Mouse (Mus musculus): ENCODE measurements around the gene Acsm2. TPM values are rescaled to one million over a fixed set of nuclear protein-coding genes. Genes with fewer than 3 reads are reported as not detected.

The Acsm2 gene
- total RNA-seq, 1 experiment: not detected

GRCm38 (mm10) chr7:119607796-119608515 is 53.8 kb downstream of the Acsm2 start:
- TF ChIP-seq ZC3H11A (IDR thresholded peaks at IDR 0.05; ENCODE audit: borderline replicate concordance, low read depth, low read length) (no peak), CHD2 (IDR thresholded peaks at IDR 0.05; ENCODE audit: low read depth, low read length) (no peak), MAFK (IDR thresholded peaks at IDR 0.05; ENCODE audit: insufficient read depth, low read depth, low read length) (no peak), ZNF384 (IDR thresholded peaks at IDR 0.05; ENCODE audit: low read depth, low read length) (no peak), HCFC1 (IDR thresholded peaks at IDR 0.05; ENCODE audit: borderline replicate concordance, insufficient read depth, low read length) (no peak)
- Histone ChIP-seq H3K9ac (ENCODE audit: insufficient read depth, low read depth, low read length, poor library complexity, severe bottlenecking) (no peak overlapping the region), H3K4me3 (ENCODE audit: insufficient read depth in 1 of 2, low read depth in 1 of 2, low read length in 2 of 2, poor library complexity in 1 of 2, severe bottlenecking in 1 of 2) (no peak overlapping the region), H3K36me3 (ENCODE audit: control insufficient read depth, insufficient read depth, low read length, poor library complexity, severe bottlenecking) (no peaks in the 10 kb centered on the region), H3K27ac (ENCODE audit: insufficient read depth, low read depth, low read length, poor library complexity, severe bottlenecking) (no peak overlapping the region), H3K4me1 (ENCODE audit: control insufficient read depth in 2 of 2, insufficient read depth in 2 of 2, low read length in 2 of 2, poor library complexity in 1 of 2) (no peaks in the 10 kb centered on the region), H3K9me3 (ENCODE audit: control insufficient read depth, insufficient read depth, low read depth, low read length) (no peaks in the 10 kb centered on the region)
- in situ Hi-C loops (cut with MboI; ENCODE audit: low sequenced_read_pairs in 2 of 2, unreplicated experiment in 2 of 2): no loop called here
- DNase-seq (ENCODE audit: low read depth, low spot score): no peak

GRCm38 (mm10) chr7:119616531-119616930 is 62.4 kb downstream of the Acsm2 start:
- H3K9ac ChIP-seq (ENCODE audit: insufficient read depth, low read depth, low read length, poor library complexity, severe bottlenecking): no peak overlapping the region
- H3K27ac ChIP-seq (ENCODE audit: insufficient read depth, low read depth, low read length, poor library complexity, severe bottlenecking): no peak overlapping the region
- no peak for DNase-seq (ENCODE audit: low read depth, low spot score)
- no peaks in the 10 kb centered on the region for H3K9me3 ChIP-seq (ENCODE audit: control insufficient read depth, insufficient read depth, low read depth, low read length)
- H3K36me3 ChIP-seq (ENCODE audit: control insufficient read depth, insufficient read depth, low read length, poor library complexity, severe bottlenecking): no peaks in the 10 kb centered on the region
- H3K4me1 ChIP-seq (ENCODE audit: control insufficient read depth in 2 of 2, insufficient read depth in 2 of 2, low read length in 2 of 2, poor library complexity in 1 of 2): no peaks in the 10 kb centered on the region
- in situ Hi-C loops (cut with MboI; ENCODE audit: low sequenced_read_pairs in 2 of 2, unreplicated experiment in 2 of 2): no loop called here
- no peak for TF ChIP-seq MAFK (IDR thresholded peaks at IDR 0.05; ENCODE audit: insufficient read depth, low read depth, low read length)
- no peak for TF ChIP-seq ZNF384 (IDR thresholded peaks at IDR 0.05; ENCODE audit: low read depth, low read length)
- TF ChIP-seq ZC3H11A (IDR thresholded peaks at IDR 0.05; ENCODE audit: borderline replicate concordance, low read depth, low read length): no peak
- TF ChIP-seq HCFC1 (IDR thresholded peaks at IDR 0.05; ENCODE audit: borderline replicate concordance, insufficient read depth, low read length): no peak
- no peak for TF ChIP-seq CHD2 (IDR thresholded peaks at IDR 0.05; ENCODE audit: low read depth, low read length)
- no peak overlapping the region for H3K4me3 ChIP-seq (ENCODE audit: insufficient read depth in 1 of 2, low read depth in 1 of 2, low read length in 2 of 2, poor library complexity in 1 of 2, severe bottlenecking in 1 of 2)

GRCm38 (mm10) chr7:119617593-119617992 is 63.5 kb downstream of the Acsm2 start:
- DNase-seq (ENCODE audit: low read depth, low spot score): no peak
- H3K9me3 ChIP-seq (ENCODE audit: control insufficient read depth, insufficient read depth, low read depth, low read length): no peaks in the 10 kb centered on the region
- in situ Hi-C loops (cut with MboI; ENCODE audit: low sequenced_read_pairs in 2 of 2, unreplicated experiment in 2 of 2): no loop called here
- no peak overlapping the region for H3K27ac ChIP-seq (ENCODE audit: insufficient read depth, low read depth, low read length, poor library complexity, severe bottlenecking)
- H3K4me3 ChIP-seq (ENCODE audit: insufficient read depth in 1 of 2, low read depth in 1 of 2, low read length in 2 of 2, poor library complexity in 1 of 2, severe bottlenecking in 1 of 2): no peak overlapping the region
- TF ChIP-seq ZC3H11A (IDR thresholded peaks at IDR 0.05; ENCODE audit: borderline replicate concordance, low read depth, low read length): no peak
- no peak for TF ChIP-seq HCFC1 (IDR thresholded peaks at IDR 0.05; ENCODE audit: borderline replicate concordance, insufficient read depth, low read length)
- no peak for TF ChIP-seq ZNF384 (IDR thresholded peaks at IDR 0.05; ENCODE audit: low read depth, low read length)
- TF ChIP-seq MAFK (IDR thresholded peaks at IDR 0.05; ENCODE audit: insufficient read depth, low read depth, low read length): no peak
- TF ChIP-seq CHD2 (IDR thresholded peaks at IDR 0.05; ENCODE audit: low read depth, low read length): no peak
- no peaks in the 10 kb centered on the region for H3K4me1 ChIP-seq (ENCODE audit: control insufficient read depth in 2 of 2, insufficient read depth in 2 of 2, low read length in 2 of 2, poor library complexity in 1 of 2)
- H3K9ac ChIP-seq (ENCODE audit: insufficient read depth, low read depth, low read length, poor library complexity, severe bottlenecking): no peak overlapping the region
- no peaks in the 10 kb centered on the region for H3K36me3 ChIP-seq (ENCODE audit: control insufficient read depth, insufficient read depth, low read length, poor library complexity, severe bottlenecking)

GRCm38 (mm10) chr7:119618209-119618935 is 64.2 kb downstream of the Acsm2 start:
- H3K27ac ChIP-seq (ENCODE audit: insufficient read depth, low read depth, low read length, poor library complexity, severe bottlenecking): no peak overlapping the region
- no peaks in the 10 kb centered on the region for H3K36me3 ChIP-seq (ENCODE audit: control insufficient read depth, insufficient read depth, low read length, poor library complexity, severe bottlenecking)
- in situ Hi-C loops (cut with MboI; ENCODE audit: low sequenced_read_pairs in 2 of 2, unreplicated experiment in 2 of 2): no loop called here
- H3K4me3 ChIP-seq (ENCODE audit: insufficient read depth in 1 of 2, low read depth in 1 of 2, low read length in 2 of 2, poor library complexity in 1 of 2, severe bottlenecking in 1 of 2): no peak overlapping the region
- H3K4me1 ChIP-seq (ENCODE audit: control insufficient read depth in 2 of 2, insufficient read depth in 2 of 2, low read length in 2 of 2, poor library complexity in 1 of 2): no peaks in the 10 kb centered on the region
- no peaks in the 10 kb centered on the region for H3K9me3 ChIP-seq (ENCODE audit: control insufficient read depth, insufficient read depth, low read depth, low read length)
- TF ChIP-seq CHD2 (IDR thresholded peaks at IDR 0.05; ENCODE audit: low read depth, low read length) (no peak), MAFK (IDR thresholded peaks at IDR 0.05; ENCODE audit: insufficient read depth, low read depth, low read length) (peak; percentile 70)
- no peak overlapping the region for H3K9ac ChIP-seq (ENCODE audit: insufficient read depth, low read depth, low read length, poor library complexity, severe bottlenecking)
- DNase-seq (ENCODE audit: low read depth, low spot score): no peak
